Mouse (Mus musculus) kidney, adult 2 months (tissue): Measurements from ENCODE around the gene Ptk7.

ENCODE experiments used
- CTCF ChIP-seq: fragments of 200-500 bp; conservative IDR thresholded peaks from 2 replicates; pipeline ENCODE4 v1.5.1; 2011; ENCODE audit warnings: low read depth, mild to moderate bottlenecking, control low read depth, low read length, moderate library complexity, mixed read lengths; ENCODE audit not compliant: insufficient read depth, insufficient read length
- POLR2A ChIP-seq: fragments of 200-500 bp; IDR thresholded peaks from one replicate; pipeline ENCODE4 v1.6.1; 2011; ENCODE audit warnings: low read depth, low read length, control low read depth

DNA sequence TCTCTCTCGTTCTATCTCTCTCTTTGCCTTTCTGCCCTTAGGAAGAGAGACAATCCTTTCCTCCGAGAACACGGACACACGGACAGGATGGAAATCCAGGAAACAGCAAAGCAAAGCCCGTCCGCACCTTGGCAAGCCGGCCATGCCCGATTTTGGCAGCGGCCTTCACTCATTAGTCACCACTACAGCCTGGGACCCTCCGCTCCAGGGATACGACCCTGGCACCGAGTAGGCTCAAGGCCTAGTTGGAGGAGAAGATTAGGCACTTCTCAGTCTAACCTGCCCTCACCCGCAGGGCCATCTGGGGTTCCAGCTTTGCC is 873 bp downstream of the Ptk7 start:
- TF ChIP-seq POLR2A (no peak), CTCF (no peak)
